Mouse (Mus musculus) heart, embryonic 10.5 days (tissue): ENCODE results near the gene Zmynd10. TPM values are rescaled to one million over a fixed set of nuclear protein-coding genes. Genes with fewer than 3 reads are reported as not detected.
"Not testable (repeated sequence)": the region's sequence is repeated elsewhere in the genome, so short reads cannot be mapped to it uniquely, and the experiment has no call there.

Experiments used
- DNase-seq: peaks from one replicate; pipeline ENCODE4 v3.0.0-alpha.2; 2017; ENCODE audit warnings: low spot score
- H3K27ac ChIP-seq: fragments of 300-500 bp; sonication (generic); 2 replicates; pipeline ENCODE4 v1.5.1; 2016; ENCODE audit warnings: mild to moderate bottlenecking
- H3K27me3 ChIP-seq: fragments of 300-500 bp; sonication (generic); 2 replicates; pipeline ENCODE4 v1.6.1; 2016; ENCODE audit warnings: mild to moderate bottlenecking; ENCODE audit not compliant: poor library complexity, insufficient read depth, severe bottlenecking
- H3K36me3 ChIP-seq: fragments of 300-500 bp; sonication (generic); 2 replicates; pipeline ENCODE4 v1.6.1; 2016; ENCODE audit warnings: mild to moderate bottlenecking, moderate library complexity
- H3K4me1 ChIP-seq: fragments of 300-500 bp; sonication (generic); 2 replicates; pipeline ENCODE4 v1.6.1; 2016; ENCODE audit warnings: mild to moderate bottlenecking
- H3K4me3 ChIP-seq: fragments of 300-500 bp; sonication (generic); 2 replicates; pipeline ENCODE4 v1.5.1; 2016; ENCODE audit warnings: mild to moderate bottlenecking, moderate library complexity
- H3K9me3 ChIP-seq: fragments of 300-500 bp; sonication (generic); 2 replicates; pipeline ENCODE4 v1.6.1; 2016; ENCODE audit warnings: mild to moderate bottlenecking, moderate library complexity
- WGBS: fragments of 180-500 bp; shearing (Covaris S2); methylation state at CpG from one replicate; pipeline ENCODE4 v1.1.7; 2016; 5-methylcytosine and 5-hydroxymethylcytosine counted together
- polyA plus RNA-seq: library from polyadenylated mRNA; unstranded; fragments of >200 nt; fragmentation: Nextera tagmentation; extraction: Ambion mirVana; gene quantifications from 2 replicates; pipeline ENCODE4 v1.2.1, GENCODE M21; 2016

The Zmynd10 gene
- polyA plus RNA-seq, 1 experiment from 2014 or later = not detected

GRCm38 (mm10) chr9:107568331-107569261 lies 21.5 kb downstream of the Zmynd10 start:
- peaks cover 73% of the 10 kb centered on the region for H3K4me1 ChIP-seq
- peak; percentile 94 for DNase-seq
- H3K4me3 ChIP-seq = peak overlapping the region; percentile 81
- peaks cover 48% of the 10 kb centered on the region for H3K36me3 ChIP-seq
- peak overlapping the region; percentile 97 for H3K27ac ChIP-seq
- under 1% methylated on average over 41 of the region's 41 CpGs for WGBS
- no peaks in the 10 kb centered on the region for H3K9me3 ChIP-seq
- H3K27me3 ChIP-seq = no peaks in the 10 kb centered on the region

DNA sequence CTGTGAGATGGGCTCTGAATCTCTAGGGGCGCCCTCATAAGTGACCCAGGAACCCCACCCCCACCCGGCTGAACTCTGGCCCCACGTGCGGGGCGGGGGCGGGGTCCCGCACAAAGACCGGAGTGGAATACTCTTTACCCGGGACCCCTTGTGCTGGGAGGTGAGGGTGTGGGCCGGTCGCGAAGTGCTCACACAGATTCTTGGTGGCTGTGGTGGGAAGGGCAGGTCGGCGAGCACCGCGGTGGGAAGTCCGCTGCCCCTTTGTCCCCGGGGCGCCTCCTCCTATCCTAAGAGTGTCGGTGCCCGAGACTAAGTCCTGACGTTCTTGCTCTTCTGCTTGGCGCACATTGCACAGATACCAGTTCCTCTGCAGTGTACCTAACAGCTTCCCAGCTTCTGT lies 22.2 kb downstream of the Zmynd10 start:
- WGBS = under 1% methylated on average over 23 of the region's 23 CpGs
- H3K4me1 ChIP-seq = peaks cover 66% of the 10 kb centered on the region
- H3K9me3 ChIP-seq = no peaks in the 10 kb centered on the region
- no peaks in the 10 kb centered on the region for H3K27me3 ChIP-seq
- peak overlapping the region; percentile 81 for H3K4me3 ChIP-seq
- peak overlapping the region; percentile 97 for H3K27ac ChIP-seq
- no peak for DNase-seq
- peaks cover 51% of the 10 kb centered on the region for H3K36me3 ChIP-seq

DNA sequence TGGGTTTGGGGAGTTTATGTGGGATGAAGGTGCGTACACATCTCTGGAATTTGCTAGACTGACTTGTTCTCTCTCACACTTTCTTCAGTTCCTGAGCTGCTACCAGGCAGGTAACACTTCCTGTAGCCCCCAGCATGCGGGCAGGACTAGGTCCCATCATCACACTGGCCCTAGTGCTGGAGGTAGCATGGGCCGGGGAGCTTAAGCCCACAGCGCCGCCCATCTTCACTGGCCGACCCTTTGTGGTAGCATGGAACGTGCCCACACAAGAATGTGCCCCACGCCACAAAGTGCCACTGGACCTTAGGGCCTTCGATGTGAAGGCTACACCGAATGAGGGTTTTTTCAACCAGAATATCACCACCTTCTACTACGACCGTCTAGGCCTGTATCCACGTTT lies 22.9 kb downstream of the Zmynd10 start:
- Histone ChIP-seq H3K9me3 (no peaks in the 10 kb centered on the region), H3K4me1 (peaks cover 64% of the 10 kb centered on the region), H3K27me3 (no peaks in the 10 kb centered on the region), H3K27ac (peak overlapping the region; percentile 97), H3K4me3 (peak overlapping the region; percentile 81), H3K36me3 (peaks cover 51% of the 10 kb centered on the region)
- no peak for DNase-seq
- 53% methylated on average over 13 of the region's 13 CpGs for WGBS

- no peaks in the 10 kb centered on the region for H3K27me3 ChIP-seq
- peak overlapping the region; percentile 81 for H3K4me3 ChIP-seq
- DNase-seq = peak; percentile 84
- peaks cover 62% of the 10 kb centered on the region for H3K4me1 ChIP-seq
- H3K36me3 ChIP-seq = peaks cover 44% of the 10 kb centered on the region
- WGBS = 60% methylated on average over 21 of the region's 21 CpGs
- H3K9me3 ChIP-seq = no peaks in the 10 kb centered on the region
- H3K27ac ChIP-seq = peak overlapping the region; percentile 97; the same call in 1 of the 2 replicates
Measured at GRCm38 (mm10) chr9:107570845-107571244, 23.7 kb downstream of the Zmynd10 start.

DNA sequence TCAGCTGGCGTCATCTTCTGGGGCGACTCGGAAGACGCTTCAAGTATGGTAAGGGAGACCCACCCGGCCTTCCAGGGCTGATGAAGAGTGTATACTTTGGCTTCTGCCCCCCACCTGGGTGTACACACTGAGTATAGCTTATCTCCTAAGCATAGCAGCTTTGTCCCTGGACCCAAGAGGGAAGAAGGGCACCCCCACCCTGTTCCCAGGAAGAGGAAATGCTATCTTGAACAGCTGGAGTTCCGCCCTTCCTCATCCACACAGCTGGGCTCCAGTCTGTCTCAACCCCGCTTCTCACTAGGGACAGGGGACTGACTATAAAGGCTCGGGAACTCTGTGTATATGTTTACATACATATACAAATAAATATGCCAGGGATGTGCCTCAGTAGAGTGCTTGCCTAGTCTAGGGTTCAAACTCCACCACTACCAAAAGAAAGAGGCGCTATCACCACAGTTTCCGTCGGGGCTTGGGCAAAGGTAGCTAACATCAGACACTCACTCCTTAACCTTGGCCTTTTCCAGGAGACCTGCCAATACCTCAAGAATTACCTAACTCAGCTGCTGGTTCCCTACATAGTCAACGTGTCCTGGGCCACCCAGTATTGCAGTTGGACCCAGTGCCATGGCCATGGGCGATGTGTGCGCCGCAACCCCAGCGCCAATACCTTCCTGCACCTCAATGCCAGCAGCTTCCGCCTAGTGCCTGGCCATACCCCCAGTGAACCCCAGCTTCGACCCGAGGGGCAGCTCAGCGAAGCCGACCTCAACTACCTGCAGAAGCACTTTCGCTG lies 24.6 kb downstream of the Zmynd10 start:
- WGBS = 88% methylated on average over 22 of the region's 22 CpGs
- peaks cover 44% of the 10 kb centered on the region for H3K36me3 ChIP-seq
- peaks cover 60% of the 10 kb centered on the region for H3K4me1 ChIP-seq
- H3K27me3 ChIP-seq = no peaks in the 10 kb centered on the region
- DNase-seq = no peak
- peak overlapping the region; percentile 97; the same call in 1 of the 2 replicates for H3K27ac ChIP-seq
- peak overlapping the region; percentile 81 for H3K4me3 ChIP-seq
- H3K9me3 ChIP-seq = no peaks in the 10 kb centered on the region

DNA sequence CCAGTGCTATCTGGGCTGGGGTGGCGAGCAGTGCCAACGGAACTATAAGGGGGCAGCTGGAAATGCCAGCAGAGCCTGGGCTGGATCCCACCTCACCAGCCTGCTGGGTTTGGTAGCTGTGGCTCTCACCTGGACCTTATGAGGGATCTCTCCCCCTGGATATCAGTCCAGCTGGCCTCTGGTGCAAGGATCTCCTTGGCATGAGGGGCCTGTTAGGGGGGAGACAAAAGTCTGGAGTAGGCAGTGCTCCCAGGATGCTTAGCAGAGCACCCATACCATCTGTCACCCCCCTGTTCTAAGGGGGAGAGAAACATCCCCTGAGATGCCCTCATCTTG lies 25.2 kb downstream of the Zmynd10 start:
- Histone ChIP-seq H3K36me3 (peaks cover 44% of the 10 kb centered on the region), H3K4me1 (peaks cover 60% of the 10 kb centered on the region)

DNA sequence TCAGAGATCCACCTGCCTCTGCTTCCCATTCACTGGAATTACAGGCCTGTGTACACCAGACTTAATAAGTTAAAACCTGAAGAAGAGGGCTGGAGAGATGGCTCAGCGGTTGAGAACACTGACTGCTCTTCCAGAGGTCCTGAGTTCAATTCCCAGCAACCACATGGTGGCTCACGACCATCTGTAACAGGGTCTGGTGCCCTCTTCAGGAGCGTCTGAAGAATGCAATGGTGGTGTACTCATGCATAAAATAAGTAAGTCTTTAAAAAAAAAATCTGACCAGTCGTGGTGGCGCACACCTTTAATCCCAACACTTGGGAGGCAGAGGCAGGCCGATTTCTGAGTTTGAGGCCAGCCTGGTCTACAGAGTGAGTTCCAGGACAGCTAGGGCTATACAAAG lies 26.7 kb downstream of the Zmynd10 start:
- not testable (repeated sequence) for DNase-seq, H3K27ac ChIP-seq, H3K27me3 ChIP-seq, H3K4me3 ChIP-seq, H3K9me3 ChIP-seq
- H3K4me1 ChIP-seq = peaks cover 61% of the 10 kb centered on the region
- H3K36me3 ChIP-seq = peaks cover 44% of the 10 kb centered on the region
- 79% methylated on average over 6 of the region's 6 CpGs for WGBS

More for the DNA sequence above, 25.2 kb downstream of the Zmynd10 start:
- no peak overlapping the region for H3K27ac ChIP-seq
- no peaks in the 10 kb centered on the region for H3K27me3 ChIP-seq
- H3K4me3 ChIP-seq = no peak overlapping the region
- no peak for DNase-seq
- 98% methylated on average over 2 of the region's 2 CpGs for whole genome bisulfite sequencing
- H3K9me3 ChIP-seq = no peaks in the 10 kb centered on the region

DNA sequence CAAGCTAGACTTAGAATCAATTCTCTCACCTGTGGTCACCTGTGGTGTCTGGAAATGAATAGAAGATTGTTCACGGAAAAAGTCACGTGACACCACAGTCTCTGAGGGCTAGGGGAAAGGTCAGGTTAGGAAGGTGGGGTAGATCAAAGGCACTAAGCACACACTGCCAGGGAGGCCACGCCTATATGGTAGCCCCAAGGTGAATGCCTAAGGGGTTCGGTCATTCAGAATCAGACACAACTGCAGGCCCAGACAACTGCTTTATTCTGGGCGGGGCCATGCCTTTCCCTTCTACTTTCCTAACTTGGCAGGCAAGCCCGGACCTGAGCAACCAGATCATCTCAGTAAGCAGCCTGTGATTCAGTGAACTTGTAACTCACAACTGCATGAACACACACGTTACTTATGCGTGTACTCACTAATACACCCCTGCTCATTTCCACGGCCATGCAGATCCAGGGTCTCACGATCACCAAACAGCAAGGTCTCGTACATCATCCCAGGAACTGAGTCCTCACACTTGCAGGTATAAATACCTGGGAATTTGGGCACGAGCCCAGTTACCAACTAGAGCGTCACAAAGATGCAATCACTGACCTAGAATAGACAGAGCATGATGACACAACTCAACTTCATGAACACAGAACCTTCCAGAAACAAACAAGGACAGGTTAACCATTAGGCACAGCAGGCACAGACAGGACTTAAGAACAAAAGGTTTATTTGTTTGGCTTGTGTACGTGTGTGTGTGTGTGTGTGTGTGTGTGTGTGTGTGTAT lies 28.7 kb downstream of the Zmynd10 start:
- H3K9me3 ChIP-seq = no peaks in the 10 kb centered on the region
- no peak for DNase-seq
- no peaks in the 10 kb centered on the region for H3K27me3 ChIP-seq
- H3K27ac ChIP-seq = peak overlapping the region; percentile 8
- peaks cover 38% of the 10 kb centered on the region for H3K36me3 ChIP-seq
- WGBS = 86% methylated on average over 14 of the region's 14 CpGs
- H3K4me1 ChIP-seq = peaks cover 59% of the 10 kb centered on the region
- no peak overlapping the region; the same call in 1 of the 2 replicates for H3K4me3 ChIP-seq

GRCm38 (mm10) chr9:107576357-107577107 lies 29.4 kb downstream of the Zmynd10 start, which contains the start of gene Hyal1:
Gene Hyal1, plus strand, starts transcription at chr9:107576927.
- Histone ChIP-seq H3K9me3 (no peaks in the 10 kb centered on the region), H3K36me3 (peaks cover 31% of the 10 kb centered on the region), H3K27me3 (no peaks in the 10 kb centered on the region), H3K27ac (peak within 1 kb of the TSS; percentile 8), H3K4me3 (peak within 1 kb of the TSS; percentile 54), H3K4me1 (peaks cover 58% of the 10 kb centered on the region)
- DNase-seq = peak; percentile 95
- WGBS = 24% methylated on average over 16 of the region's 16 CpGs

DNA sequence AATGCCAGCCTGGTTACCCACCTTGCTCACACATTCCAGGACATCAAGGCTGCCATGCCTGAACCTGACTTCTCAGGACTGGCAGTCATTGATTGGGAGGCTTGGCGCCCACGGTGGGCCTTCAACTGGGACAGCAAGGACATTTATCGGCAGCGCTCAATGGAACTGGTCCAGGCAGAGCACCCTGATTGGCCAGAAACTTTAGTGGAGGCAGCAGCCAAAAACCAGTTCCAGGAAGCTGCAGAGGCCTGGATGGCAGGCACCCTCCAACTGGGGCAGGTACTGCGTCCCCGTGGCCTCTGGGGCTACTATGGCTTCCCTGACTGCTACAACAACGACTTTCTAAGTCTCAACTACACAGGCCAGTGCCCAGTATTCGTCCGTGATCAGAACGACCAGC lies 30.8 kb downstream of the Zmynd10 start:
- no peak overlapping the region for H3K27ac ChIP-seq
- H3K4me3 ChIP-seq = no peak overlapping the region
- no peak for DNase-seq
- WGBS = 88% methylated on average over 10 of the region's 10 CpGs
- no peaks in the 10 kb centered on the region for H3K9me3 ChIP-seq
- H3K36me3 ChIP-seq = peaks cover 21% of the 10 kb centered on the region
- H3K27me3 ChIP-seq = no peaks in the 10 kb centered on the region
- H3K4me1 ChIP-seq = peaks cover 63% of the 10 kb centered on the region

GRCm38 (mm10) chr9:107578587-107578986 lies 31.5 kb downstream of the Zmynd10 start, which contains the start of gene Naa80:
Gene Naa80, plus strand, starts transcription at chr9:107578887.
- WGBS = 69% methylated on average over 3 of the region's 3 CpGs
- H3K9me3 ChIP-seq = no peaks in the 10 kb centered on the region
- no peak for DNase-seq
- peaks cover 22% of the 10 kb centered on the region for H3K36me3 ChIP-seq
- peaks cover 67% of the 10 kb centered on the region for H3K4me1 ChIP-seq
- H3K27me3 ChIP-seq = no peaks in the 10 kb centered on the region
- no peak within 1 kb of the TSS; the same call in 1 of the 2 replicates for H3K4me3 ChIP-seq
- H3K27ac ChIP-seq = 0 out of 2 replicates have a peak within 1 kb of the TSS, but pooled peaks have one; percentile 25
